Mouse (Mus musculus) thymus, postnatal 36 days (tissue): ENCODE data around the gene Hbb-y.
"Not testable (repeated sequence)": the region's sequence is repeated elsewhere in the genome, so short reads cannot be mapped to it uniquely, and the experiment has no call there.

ENCODE experiments used
- DNase-seq, 2 experiments: peaks; one replicate each; pipeline ENCODE4 v3.0.0; 2022; ENCODE audit warnings: mixed read lengths in 2 of 2

Hbb-y gene

DNA sequence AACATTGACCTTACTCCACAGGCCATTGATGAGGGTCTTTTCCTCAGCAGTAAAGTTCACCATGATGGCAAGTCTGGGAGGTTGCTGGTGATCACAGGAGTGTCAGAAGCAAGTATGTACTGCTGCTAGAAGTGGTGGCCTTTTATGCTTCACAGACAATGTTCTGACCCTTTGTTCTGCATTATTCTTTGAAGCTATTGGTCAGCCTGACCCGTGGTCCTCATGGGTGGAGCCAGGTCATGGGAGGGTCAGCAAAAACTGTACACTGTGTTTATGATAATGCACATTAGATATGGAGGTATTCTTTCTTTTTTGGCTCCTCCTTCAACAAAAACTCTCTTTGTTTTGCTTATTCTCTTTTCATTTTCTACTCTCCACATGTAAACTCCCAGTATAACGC lies at the start of gene Hbb-y:
Hbb-y (minus strand) TSS at position 127 of the 400 bp plus-strand sequence.
- DNase-seq, result no peak

DNA sequence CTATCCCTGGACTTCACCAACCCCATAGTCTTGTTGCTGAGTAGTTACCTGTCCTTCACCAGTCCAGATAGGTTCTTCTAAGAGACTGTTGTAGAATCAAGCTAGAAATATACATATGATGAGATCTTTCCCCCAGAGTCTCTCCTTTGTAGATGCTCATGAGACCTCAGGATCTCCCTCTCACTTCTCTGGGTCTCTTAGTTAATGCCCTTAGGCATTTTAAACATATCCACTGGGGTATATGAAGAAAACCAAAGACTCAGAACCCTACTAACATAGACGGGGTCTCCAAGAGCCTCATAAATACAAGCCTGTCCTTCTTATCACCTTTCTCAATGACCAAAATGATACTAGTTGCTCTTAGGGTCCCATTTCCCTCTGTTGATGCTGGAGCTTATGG lies 41.4 kb upstream of the Hbb-y start, which contains the start of gene Olfr64:
Olfr64 (minus strand) TSS at position 101 of the 400 bp plus-strand sequence.
- no peak for DNase-seq

DNA sequence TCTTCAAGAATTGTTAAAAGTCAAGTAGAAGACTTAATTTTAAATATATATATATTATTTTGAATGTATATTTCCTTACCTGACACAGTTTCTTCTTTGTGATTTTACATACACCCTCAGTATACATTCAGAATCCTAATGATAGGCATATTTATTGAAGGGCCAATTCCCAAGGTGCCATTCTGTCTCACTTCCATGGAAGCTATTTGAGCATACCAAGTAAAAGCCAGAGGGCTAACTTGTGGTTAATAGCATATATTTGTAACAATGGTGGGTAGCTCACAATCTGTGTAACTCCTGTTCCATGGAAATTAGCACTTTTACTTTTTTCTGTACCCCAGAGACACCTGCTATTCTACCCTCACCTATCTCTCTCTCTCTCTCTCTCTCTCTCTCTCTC lies 33.1 kb upstream of the Hbb-y start, which contains the start of gene Olfr66:
Olfr66 (minus strand) TSS at position 101 of the 400 bp plus-strand sequence.
- DNase-seq, result no peak

DNA sequence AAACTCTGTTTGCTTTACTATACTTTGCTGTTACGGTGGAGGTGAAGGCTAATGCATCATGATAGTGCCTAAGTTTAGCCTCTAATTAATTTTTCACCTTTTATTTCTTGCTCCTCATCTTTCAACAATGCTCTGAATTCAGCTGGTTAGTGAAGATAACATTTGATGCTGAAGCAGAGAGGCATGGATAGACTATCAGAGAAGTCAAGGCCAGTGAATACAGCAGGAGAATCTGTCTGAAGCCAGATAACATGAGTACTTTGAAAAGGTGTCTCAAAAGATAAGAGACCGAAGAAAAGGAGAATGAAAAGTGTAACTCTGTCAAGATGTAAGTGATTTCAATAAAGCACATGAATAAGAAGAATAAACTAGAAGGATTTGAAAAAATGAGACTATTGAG lies 24.1 kb upstream of the Hbb-y start:
- DNase-seq, result no peak

DNA sequence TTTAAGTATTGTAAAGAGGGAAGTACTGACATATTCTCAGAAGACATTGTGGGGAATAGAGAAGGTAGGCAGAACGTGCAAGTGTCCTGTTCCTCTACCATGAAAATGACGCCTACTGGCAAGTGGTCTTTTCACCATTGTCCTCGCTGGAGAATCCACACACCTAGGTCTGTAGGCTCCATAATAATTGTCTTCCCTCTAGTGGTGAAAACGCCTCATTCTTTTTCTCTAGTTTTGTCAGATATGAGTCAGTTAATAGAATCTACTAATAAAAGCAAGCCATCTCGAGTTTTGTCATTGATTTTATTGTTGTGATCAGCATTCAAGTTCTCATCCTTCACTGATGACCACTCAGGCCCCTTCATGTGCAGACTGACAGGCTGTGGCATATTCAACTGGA lies 21.4 kb upstream of the Hbb-y start:
- no peak for DNase-seq

DNA sequence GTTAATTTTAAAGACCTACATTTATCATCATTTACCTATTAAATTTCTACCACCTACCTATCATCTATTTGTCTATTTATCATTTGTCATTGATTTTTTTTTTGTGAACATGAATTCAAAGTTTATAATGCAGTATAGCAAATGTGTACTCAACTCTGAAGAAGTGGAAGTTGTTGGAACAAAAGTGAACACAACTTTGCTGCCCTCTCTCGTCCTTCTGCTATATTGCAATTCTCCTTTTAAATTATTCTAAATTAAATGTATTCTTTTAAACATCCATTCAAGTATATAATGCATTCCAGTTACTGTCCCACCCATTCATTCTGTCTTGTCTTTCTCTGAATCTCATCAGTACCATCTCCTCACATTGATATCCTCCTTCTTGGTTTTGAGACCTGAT lies 20.0 kb upstream of the Hbb-y start:
- DNase-seq, result no peak

DNA sequence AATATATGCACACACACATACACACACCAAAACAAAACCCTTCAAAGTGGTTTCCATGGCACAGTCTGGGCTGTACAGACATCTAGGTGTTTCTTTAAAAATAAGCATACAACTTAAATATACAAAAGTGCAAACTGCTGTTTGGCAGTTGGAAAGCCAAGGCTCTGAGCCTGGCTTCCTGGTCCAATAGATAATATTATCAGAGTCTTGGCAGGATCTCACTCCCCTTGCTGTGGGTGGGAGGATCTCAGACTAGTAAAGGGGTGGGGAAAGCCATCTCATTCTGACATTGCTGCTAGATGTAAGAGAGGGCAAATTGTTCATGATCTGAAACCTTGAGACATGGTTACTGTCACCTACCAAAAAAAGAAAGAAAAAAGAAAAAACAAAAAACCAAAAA lies 17.7 kb upstream of the Hbb-y start:
- no peak for DNase-seq

DNA sequence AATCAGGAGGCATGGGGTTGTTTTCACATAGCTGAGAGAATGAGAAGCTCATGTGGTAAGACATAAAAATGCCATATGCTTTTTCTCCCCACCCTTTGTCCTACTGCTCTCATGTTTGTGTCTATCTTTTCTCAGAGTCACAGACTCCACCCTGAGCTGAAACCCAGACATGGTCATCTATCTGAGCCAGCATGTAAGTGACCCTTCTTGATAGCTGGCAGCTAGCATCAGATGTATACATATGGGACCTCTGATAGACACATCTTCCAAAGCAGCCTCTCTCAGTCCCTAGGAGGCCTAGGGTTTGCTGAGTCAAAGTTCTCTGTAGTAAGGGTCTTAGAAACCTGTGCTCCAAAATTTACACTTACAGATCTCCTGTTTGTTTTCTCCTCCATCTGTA lies 12.7 kb upstream of the Hbb-y start:
- DNase-seq, result no peak

DNA sequence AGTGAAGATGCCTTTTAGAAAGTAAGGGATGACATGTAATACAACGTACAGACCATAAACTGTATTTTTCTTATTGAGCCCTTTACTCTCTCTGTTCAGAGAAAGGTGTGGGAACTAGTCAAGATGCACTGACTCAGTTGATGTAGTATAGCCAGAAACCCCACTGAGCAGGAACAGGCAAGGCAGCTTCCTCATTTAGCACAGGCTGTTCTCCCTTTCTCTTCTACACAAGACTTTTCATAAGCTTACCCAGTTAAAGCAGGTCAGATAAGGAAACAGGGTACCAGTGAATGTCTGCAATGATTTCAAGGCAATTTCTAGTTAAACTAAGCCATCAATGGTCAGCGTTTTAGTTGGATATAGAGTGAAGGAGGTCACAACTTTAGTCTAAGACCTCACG lies 8.5 kb upstream of the Hbb-y start:
- DNase-seq, result no peak

DNA sequence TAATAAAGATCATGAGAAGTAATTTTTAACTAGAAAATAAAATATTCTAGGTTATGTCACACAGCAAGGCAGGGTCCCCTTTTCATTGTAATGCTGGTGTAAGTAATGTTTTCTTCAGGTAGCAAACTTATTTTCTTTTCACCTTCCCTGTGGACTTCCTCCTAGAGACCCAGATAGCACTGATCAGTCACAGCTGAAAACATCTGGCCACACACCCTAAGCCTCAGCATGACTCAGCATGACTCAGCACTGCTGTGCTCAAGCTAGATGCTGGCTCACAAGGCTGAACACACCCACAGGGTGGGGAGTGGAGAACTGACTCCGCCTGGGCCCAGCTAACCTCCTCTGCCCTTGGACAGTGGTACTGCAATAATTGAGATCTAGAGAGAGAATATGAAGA lies 7.8 kb upstream of the Hbb-y start:
- DNase-seq, result no peak

DNA sequence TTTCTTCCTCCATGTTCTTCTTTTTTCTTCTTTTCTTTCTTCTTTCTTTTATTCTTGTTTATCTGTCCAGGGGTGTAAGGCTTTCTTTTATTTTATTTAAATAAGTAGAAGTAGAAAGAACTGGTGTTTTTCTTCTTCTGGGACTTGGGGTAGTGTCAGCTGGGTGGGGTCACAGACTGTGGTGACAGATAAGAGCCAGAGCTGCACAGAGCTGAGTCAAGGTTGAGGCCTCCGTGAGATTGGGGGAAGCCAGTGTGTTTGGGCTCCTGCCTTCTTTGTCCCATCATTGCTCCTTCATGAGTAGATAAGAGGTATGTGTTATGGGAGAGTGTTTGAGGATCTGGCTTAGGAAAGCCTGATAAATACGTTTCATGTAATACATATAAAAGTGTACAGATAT lies 6.1 kb upstream of the Hbb-y start:
- no peak for DNase-seq

DNA sequence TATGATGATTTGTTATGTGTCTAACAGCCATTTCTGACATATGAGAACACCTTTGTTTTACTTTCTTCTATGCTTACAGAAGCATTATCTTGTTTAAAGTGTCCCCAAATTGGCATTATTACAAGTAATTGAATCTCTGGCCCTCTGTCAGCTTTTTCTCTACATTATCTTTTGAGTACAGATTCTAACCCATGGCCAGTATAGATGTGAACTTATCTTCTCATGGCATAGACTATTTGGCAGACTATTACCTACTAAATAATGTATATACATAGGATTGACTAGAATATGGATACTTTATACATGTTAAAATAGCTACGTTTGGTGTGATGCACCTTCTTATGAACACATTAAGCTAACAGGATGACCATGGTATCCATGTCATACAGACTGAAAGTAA lies 1.7 kb upstream of the Hbb-y start:
- DNase-seq, result no peak

DNA sequence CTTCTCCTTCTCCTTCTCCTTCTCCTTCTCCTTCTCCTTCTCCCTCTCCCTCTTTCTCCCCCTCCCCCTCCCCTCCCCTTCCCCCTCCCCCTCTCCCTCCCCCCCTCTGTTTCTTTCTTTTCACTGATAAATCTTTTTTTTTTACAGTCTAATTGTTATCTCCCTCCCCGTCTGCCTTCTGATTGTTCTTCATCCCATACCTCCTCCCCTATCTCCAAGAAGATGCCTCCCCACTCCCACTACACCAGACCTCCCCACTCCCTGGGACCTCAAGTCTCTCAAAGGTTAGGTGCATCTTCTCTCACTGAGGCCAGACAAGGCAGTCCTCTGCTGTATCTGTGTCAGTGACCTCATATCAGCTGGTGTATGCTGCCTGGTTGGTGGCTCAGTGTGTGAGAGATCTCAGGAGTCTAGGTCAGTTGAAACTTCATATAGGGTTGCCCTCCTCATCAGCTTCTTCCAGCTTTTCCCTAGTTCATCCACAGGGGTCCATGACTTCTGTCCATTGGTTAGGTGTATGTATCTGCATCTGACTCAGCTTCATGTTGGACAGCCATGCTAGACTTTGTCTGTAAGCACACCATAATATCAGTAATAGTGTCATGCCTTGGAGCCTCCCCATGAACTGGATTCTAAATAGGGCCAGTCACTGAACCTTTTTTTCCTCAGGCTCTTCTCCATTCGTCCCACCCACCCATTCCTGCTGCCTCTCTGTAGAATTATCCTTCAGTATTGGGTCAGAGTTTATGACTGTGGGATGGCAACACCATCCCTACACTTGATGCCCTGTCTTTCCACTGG lies 8.3 kb downstream of the Hbb-y start:
- no peak for DNase-seq

DNA sequence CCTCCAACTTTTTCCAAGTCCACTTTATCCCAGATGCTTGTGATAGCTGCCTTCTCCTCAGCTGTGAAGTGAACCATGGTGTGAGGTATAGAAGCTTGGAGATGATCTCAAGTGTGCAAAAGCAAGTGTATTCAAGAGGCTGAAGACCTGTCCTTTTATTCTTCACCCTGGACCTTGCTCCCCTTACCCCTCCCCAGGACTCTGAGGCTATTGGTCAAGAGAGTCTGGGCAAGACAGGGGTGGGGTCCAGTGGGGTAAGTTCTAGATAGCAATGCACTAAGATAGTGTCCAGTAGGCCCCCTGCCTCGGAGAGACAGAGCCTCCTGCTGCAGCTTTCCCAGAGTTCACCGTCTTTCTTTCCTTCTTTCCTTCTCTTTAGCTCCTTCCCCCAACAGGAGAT lies 10.0 kb downstream of the Hbb-y start, which contains the start of gene Hbb-bh1:
Hbb-bh1 (minus strand) TSS at position 131 of the 400 bp plus-strand sequence.
- DNase-seq, result no peak

DNA sequence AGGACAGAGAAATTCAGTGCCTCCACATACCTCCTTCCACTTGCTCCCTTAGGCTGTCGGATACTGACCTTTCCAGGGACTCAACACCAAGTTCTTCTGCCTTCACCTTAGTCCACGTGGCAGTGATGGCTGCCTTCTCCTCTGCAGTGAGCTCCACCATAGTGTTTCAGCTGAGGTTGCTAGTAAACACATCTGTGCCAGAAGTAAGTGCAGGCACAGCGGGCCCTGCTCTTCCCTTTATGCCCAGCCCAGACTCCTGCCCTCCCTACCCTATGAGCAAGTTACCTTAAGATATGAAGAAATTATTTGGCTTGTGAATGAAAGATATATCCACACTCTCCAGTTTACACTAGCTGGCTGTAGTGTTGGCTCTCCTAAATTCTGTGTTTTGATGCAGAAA lies 12.7 kb downstream of the Hbb-y start, which contains the start of gene Hbb-bh2:
Hbb-bh2 (minus strand) TSS at position 253 of the 400 bp plus-strand sequence.
- no peak for DNase-seq

DNA sequence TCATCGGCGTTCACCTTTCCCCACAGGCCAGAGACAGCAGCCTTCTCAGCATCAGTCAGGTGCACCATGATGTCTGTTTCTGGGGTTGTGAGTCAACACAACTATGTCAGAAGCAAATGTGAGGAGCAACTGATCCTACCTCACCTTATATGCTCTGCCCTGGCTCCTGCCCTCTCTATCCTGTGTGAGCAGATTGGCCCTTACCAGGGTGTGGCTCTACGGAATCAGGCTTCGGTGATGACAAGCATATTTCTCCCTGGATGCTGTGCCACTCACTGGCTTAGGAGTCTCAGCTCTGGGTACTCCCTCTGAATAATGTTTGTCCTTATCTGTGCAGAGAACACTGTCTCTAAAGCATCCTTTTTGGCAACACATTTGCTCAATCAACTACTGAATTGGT lies 25.2 kb downstream of the Hbb-y start, which contains the start of gene Hbb-bs:
Hbb-bs (minus strand) TSS at position 289 of the 400 bp plus-strand sequence.
- DNase-seq, result no peak

DNA sequence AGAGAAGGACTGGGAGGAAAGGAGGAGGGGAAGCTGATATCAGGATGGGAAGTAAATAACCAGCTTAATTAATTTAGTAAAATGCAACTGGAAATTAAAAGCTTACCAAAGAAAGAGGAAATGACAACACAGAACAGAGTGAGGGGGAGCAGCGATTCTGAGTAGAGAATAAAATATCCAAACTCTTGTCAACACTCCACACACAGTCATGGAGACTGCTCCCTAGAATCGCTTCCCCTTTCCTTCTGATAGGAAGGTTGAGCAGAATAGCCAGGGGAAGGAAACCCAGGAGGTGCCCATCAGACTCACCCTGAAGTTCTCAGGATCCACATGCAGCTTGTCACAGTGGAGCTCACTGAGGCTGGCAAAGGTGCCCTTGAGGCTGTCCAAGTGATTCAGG lies 25.9 kb downstream of the Hbb-y start:
- not testable (repeated sequence) for DNase-seq

DNA sequence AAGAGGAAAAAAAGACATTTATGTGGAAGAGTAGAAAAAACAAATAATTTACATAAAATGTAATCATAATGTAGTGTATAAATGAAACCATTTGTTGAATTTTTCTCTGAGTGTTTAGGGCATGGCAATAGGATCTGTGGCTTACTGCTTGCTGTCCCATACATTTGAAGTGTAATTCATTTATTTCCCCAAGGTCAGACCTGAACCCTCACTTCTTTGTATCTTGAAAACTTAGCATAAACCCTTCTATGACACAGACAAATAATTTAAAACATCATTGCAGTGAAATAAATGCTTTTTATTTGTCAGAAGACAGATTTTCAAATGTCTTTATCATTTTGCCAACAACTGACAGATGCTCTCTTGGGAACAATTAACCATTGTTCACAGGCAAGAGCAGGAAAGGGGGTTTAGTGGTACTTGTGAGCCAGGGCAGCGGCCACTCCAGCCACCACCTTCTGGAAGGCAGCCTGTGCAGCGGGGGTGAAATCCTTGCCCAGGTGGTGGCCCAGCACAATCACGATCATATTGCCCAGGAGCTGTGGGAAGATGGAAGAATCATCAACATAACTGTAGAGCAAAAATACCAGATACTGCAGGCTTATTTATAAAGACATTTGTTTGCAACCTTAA lies 26.6 kb downstream of the Hbb-y start:
- no peak for DNase-seq

DNA sequence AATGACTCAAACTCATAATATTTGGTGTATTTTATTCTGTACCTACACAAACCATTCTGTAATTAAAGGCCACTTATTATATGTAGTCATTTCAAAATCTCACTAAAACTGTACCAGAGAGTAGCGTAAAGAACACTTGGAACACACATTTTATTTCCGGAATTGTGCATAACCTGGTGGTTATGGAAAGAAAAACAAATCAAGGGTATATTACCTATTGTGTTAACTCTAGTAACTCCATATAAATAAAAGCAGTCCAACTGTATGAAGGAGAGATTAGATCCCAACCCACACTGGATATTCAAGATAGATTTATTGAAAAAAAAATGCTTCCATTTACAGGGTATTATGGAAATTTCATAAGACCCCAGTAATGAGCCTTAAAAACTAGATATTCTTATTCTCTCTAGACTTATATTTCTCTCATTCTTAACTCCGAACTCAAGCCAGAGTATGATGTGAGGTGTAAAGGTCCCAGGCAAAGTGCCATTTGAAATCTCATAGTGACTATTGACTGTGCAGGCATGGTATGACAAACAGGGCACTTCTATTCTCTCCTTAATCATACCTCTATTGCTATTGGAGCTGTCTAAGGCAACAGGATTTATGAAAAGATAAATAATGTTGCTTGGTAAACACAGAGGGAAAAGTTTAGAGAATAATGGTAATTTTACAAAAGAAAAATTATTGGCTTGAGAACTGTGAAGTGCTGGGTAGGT lies 27.3 kb downstream of the Hbb-y start:
- no peak for DNase-seq

DNA sequence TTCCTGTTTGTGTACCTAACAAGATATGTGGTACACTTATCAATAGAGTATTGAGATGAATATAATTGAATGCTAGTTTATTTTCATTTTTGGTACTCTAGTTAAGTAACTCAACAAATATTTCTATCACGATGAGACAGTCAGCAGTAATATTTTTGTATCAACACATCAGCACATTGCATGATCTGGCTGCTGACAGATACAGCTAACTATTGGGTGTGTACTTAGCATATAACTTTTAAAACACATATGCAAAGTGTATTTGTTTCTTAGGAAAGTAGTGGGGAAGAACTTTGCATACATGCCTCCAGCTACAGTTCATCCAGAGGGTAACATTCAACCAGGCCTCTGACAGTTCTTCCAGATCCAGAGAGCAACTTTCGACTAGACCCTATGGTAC lies 28.4 kb downstream of the Hbb-y start:
- DNase-seq, result no peak

DNA sequence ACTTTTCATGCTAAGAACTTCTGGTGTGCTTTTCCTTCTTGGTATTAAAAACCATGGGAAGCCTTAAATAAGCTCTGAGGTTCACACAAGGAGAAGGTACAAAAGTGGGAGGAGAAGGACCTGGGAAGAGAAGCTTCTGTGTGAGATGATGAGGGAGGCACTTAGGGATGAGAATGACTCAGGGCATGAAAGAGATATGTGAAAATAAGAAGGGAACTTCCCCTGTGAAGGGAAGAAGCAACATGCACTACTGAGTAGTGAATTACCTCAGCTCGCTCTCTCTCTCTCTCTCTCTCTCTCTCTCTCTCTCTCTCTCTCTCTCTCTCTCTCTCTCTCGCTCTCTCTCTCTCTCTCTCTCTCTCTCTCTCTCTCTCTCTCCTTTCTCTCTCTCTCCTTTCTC lies 37.9 kb downstream of the Hbb-y start:
- DNase-seq, result not testable (repeated sequence)

DNA sequence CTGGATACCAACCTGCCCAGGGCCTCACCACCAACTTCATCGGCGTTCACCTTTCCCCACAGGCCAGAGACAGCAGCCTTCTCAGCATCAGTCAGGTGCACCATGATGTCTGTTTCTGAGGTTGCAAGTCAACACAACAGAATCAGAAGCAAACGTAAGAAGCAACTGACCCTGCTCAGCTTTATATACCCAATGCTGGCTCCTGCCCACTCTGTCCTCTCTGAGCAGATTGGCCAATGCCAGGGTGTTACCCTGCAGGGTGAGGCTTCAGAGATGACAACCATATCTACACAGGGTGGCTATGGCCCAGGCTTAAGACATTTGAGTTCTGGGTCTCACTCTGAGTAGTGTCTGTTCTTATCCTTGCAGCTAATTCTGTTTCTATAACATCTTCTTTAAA lies 39.2 kb downstream of the Hbb-y start, which contains the start of gene Hbb-bt:
Hbb-bt (minus strand) TSS at position 231 of the 400 bp plus-strand sequence.
- DNase-seq, result no peak

DNA sequence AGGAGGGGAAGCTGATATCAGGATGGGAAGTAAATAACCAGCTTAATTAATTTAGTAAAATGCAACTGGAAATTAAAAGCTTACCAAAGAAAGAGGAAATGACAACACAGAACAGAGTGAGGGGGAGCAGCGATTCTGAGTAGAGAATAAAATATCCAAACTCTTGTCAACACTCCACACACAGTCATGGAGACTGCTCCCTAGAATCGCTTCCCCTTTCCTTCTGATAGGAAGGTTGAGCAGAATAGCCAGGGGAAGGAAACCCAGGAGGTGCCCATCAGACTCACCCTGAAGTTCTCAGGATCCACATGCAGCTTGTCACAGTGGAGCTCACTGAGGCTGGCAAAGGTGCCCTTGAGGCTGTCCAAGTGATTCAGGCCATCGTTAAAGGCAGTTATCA lies 39.9 kb downstream of the Hbb-y start:
- DNase-seq, result not testable (repeated sequence)
